Mouse (Mus musculus) myocyte (in vitro differentiated cells): ENCODE measurements around the gene Ahcyl2.

ENCODE experiments used
- CEBPB ChIP-seq: IDR thresholded peaks from 2 replicates; pipeline ENCODE4 v1.6.1; 2011; ENCODE audit warnings: mild to moderate bottlenecking, moderate library complexity; ENCODE audit not compliant: poor library complexity, insufficient read depth, severe bottlenecking
- MYOD1 ChIP-seq, 3 experiments: IDR thresholded peaks; one replicate each; pipeline ENCODE4 v1.6.1; 2011; ENCODE audit warnings: control low read depth in 2 of 3, low read depth in 2 of 3, mild to moderate bottlenecking in 2 of 3, moderate library complexity in 1 of 3; ENCODE audit not compliant: insufficient read length in 2 of 3, control insufficient read depth in 1 of 3
- POLR2A ChIP-seq: IDR thresholded peaks from one replicate; pipeline ENCODE4 v1.6.1; 2011; ENCODE audit warnings: low read depth, mild to moderate bottlenecking, control low read depth, moderate library complexity; ENCODE audit not compliant: insufficient read length
- TCF3 ChIP-seq: IDR thresholded peaks from one replicate; pipeline ENCODE4 v1.6.1; 2011; ENCODE audit warnings: low read depth, control low read depth; ENCODE audit not compliant: insufficient read length
- USF1 ChIP-seq: IDR thresholded peaks from one replicate; pipeline ENCODE4 v1.6.1; 2011; ENCODE audit warnings: low read depth, mild to moderate bottlenecking, control low read depth, moderate library complexity

DNA sequence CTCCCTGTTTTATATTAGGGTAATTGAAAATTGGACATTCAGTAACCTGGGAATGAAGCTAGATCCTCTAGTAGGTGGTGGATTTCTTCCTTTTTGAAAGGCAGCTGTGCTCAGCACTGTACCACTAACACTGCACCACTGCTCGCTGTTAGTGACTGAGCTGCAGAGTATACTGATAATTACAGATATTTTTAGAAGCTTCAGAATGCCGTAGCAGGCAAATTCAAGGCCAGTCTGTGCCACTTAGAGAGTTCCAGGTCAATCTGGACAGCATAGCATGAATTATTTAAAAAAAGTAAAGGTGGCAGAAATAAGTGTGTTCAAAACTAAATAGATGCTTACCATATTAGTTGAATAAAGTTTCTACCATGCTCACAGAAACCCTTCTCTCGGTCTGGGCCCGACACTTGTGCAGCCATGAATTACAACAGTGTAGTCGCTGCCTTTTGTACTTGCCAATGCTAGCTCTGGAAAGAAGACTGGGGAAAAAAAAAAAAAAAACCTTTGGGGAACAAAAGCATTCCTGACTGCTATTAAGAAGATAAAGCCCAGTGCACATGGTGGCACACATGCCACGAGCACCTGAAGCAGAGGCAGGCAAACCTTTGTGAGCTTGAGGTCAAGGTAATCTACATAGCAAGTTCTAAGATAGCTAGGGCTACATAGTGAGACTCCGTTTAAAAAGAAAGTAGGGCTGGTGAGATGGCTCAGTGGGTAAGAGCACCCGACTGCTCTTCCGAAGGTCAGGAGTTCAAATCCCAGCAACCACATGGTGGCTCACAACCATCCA is 99.3 kb downstream of the Ahcyl2 start:
- TF ChIP-seq MYOD1 (IDR thresholded peaks at IDR 0.05; ENCODE audit: control insufficient read depth in 1 of 3, insufficient read length in 2 of 3, low read depth in 2 of 3) (no peak), POLR2A (no peak), USF1 (no peak), TCF3 (no peak), CEBPB (no peak)
